Mouse (Mus musculus): ENCODE measurements around the gene H2al1d. TPM values are rescaled to one million over a fixed set of nuclear protein-coding genes. Genes with fewer than 3 reads are reported as not detected.
"Not testable (repeated sequence)": the region's sequence is repeated elsewhere in the genome, so short reads cannot be mapped to it uniquely, and the experiment has no call there.

The H2al1d gene
- polyA plus RNA-seq, 1 experiment from 2014 or later = not detected

- H3K9ac ChIP-seq (ENCODE audit: low read length); H3K27me3 ChIP-seq (ENCODE audit: control insufficient read depth, insufficient read depth, low read length); H3K4me3 ChIP-seq (replicated peaks; ENCODE audit: low read length); H3K36me3 ChIP-seq (ENCODE audit: control insufficient read depth, insufficient read depth, low read length); H3K4me2 ChIP-seq (ENCODE audit: low read depth, low read length); H3K4me1 ChIP-seq (ENCODE audit: control insufficient read depth, insufficient read depth, low read length); ATAC-seq (ENCODE audit: insufficient read depth, low FRiP score); H3K27ac ChIP-seq (ENCODE audit: low read length); H3K9me3 ChIP-seq (replicated peaks; ENCODE audit: control insufficient read depth, low read length): not testable (repeated sequence)
- no CpG with 5 or more reads among the region's 3 CpGs for WGBS
These were observed 9.7 kb upstream of the H2al1d start, which contains the start of gene H2al1a for GRCm38 (mm10) chrX:11298957-11299356. Gene H2al1a, plus strand, starts transcription at chrX:11299257.

GRCm38 (mm10) chrX:11302132-11302531 lies 6.5 kb upstream of the H2al1d start, which contains the start of gene H2al1b:
Gene H2al1b, plus strand, starts transcription at chrX:11302432.
- H3K27ac ChIP-seq (ENCODE audit: low read length); H3K4me2 ChIP-seq (ENCODE audit: low read depth, low read length); H3K9me3 ChIP-seq (replicated peaks; ENCODE audit: control insufficient read depth, low read length); ATAC-seq (ENCODE audit: insufficient read depth, low FRiP score); H3K4me3 ChIP-seq (replicated peaks; ENCODE audit: low read length); H3K4me1 ChIP-seq (ENCODE audit: control insufficient read depth, insufficient read depth, low read length); H3K9ac ChIP-seq (ENCODE audit: low read length); H3K27me3 ChIP-seq (ENCODE audit: control insufficient read depth, insufficient read depth, low read length); H3K36me3 ChIP-seq (ENCODE audit: control insufficient read depth, insufficient read depth, low read length): not testable (repeated sequence)
- 81% methylated on average over 1 of the region's 3 CpGs for WGBS

- H3K27ac ChIP-seq (ENCODE audit: low read length); H3K4me1 ChIP-seq (ENCODE audit: control insufficient read depth, insufficient read depth, low read length); H3K27me3 ChIP-seq (ENCODE audit: control insufficient read depth, insufficient read depth, low read length); H3K36me3 ChIP-seq (ENCODE audit: control insufficient read depth, insufficient read depth, low read length); H3K4me3 ChIP-seq (replicated peaks; ENCODE audit: low read length); ATAC-seq (ENCODE audit: insufficient read depth, low FRiP score); H3K9me3 ChIP-seq (replicated peaks; ENCODE audit: control insufficient read depth, low read length); H3K4me2 ChIP-seq (ENCODE audit: low read depth, low read length); H3K9ac ChIP-seq (ENCODE audit: low read length): not testable (repeated sequence)
- WGBS = 82% methylated on average over 1 of the region's 6 CpGs
These were observed 3.3 kb upstream of the H2al1d start, which contains the start of gene H2al1c for GRCm38 (mm10) chrX:11305355-11305754. Gene H2al1c, plus strand, starts transcription at chrX:11305655.

GRCm38 (mm10) chrX:11311634-11312033 lies 3.0 kb downstream of the H2al1d start, which contains the start of gene H2al1e:
Gene H2al1e, plus strand, starts transcription at chrX:11311934.
- H3K9ac ChIP-seq (ENCODE audit: low read length); H3K36me3 ChIP-seq (ENCODE audit: control insufficient read depth, insufficient read depth, low read length); H3K27me3 ChIP-seq (ENCODE audit: control insufficient read depth, insufficient read depth, low read length); H3K4me2 ChIP-seq (ENCODE audit: low read depth, low read length); H3K27ac ChIP-seq (ENCODE audit: low read length); H3K4me3 ChIP-seq (replicated peaks; ENCODE audit: low read length); H3K4me1 ChIP-seq (ENCODE audit: control insufficient read depth, insufficient read depth, low read length); H3K9me3 ChIP-seq (replicated peaks; ENCODE audit: control insufficient read depth, low read length); ATAC-seq (ENCODE audit: insufficient read depth, low FRiP score): not testable (repeated sequence)
- no CpG with 5 or more reads among the region's 3 CpGs for WGBS

GRCm38 (mm10) chrX:11314858-11315257 lies 6.2 kb downstream of the H2al1d start, which contains the start of gene H2al1f:
Gene H2al1f, plus strand, starts transcription at chrX:11315158.
- WGBS = no CpG with 5 or more reads among the region's 6 CpGs
- not testable (repeated sequence) for H3K9ac ChIP-seq (ENCODE audit: low read length); H3K9me3 ChIP-seq (replicated peaks; ENCODE audit: control insufficient read depth, low read length); H3K4me3 ChIP-seq (replicated peaks; ENCODE audit: low read length); H3K4me1 ChIP-seq (ENCODE audit: control insufficient read depth, insufficient read depth, low read length); ATAC-seq (ENCODE audit: insufficient read depth, low FRiP score); H3K27me3 ChIP-seq (ENCODE audit: control insufficient read depth, insufficient read depth, low read length); H3K4me2 ChIP-seq (ENCODE audit: low read depth, low read length); H3K27ac ChIP-seq (ENCODE audit: low read length); H3K36me3 ChIP-seq (ENCODE audit: control insufficient read depth, insufficient read depth, low read length)

GRCm38 (mm10) chrX:11317956-11318355 lies 9.3 kb downstream of the H2al1d start, which contains the start of gene H2al1g:
Gene H2al1g, plus strand, starts transcription at chrX:11318256.
- not testable (repeated sequence) for H3K4me1 ChIP-seq (ENCODE audit: control insufficient read depth, insufficient read depth, low read length); H3K27ac ChIP-seq (ENCODE audit: low read length); H3K4me2 ChIP-seq (ENCODE audit: low read depth, low read length); H3K4me3 ChIP-seq (replicated peaks; ENCODE audit: low read length); ATAC-seq (ENCODE audit: insufficient read depth, low FRiP score); H3K36me3 ChIP-seq (ENCODE audit: control insufficient read depth, insufficient read depth, low read length); H3K27me3 ChIP-seq (ENCODE audit: control insufficient read depth, insufficient read depth, low read length); H3K9me3 ChIP-seq (replicated peaks; ENCODE audit: control insufficient read depth, low read length); H3K9ac ChIP-seq (ENCODE audit: low read length)
- WGBS = no CpG with 5 or more reads among the region's 3 CpGs

GRCm38 (mm10) chrX:11321192-11321591 lies 12.6 kb downstream of the H2al1d start, which contains the start of gene H2al1h:
Gene H2al1h, plus strand, starts transcription at chrX:11321492.
- not testable (repeated sequence) for H3K9me3 ChIP-seq (replicated peaks; ENCODE audit: control insufficient read depth, low read length); ATAC-seq (ENCODE audit: insufficient read depth, low FRiP score); H3K27ac ChIP-seq (ENCODE audit: low read length); H3K4me1 ChIP-seq (ENCODE audit: control insufficient read depth, insufficient read depth, low read length); H3K4me3 ChIP-seq (replicated peaks; ENCODE audit: low read length); H3K4me2 ChIP-seq (ENCODE audit: low read depth, low read length); H3K27me3 ChIP-seq (ENCODE audit: control insufficient read depth, insufficient read depth, low read length); H3K36me3 ChIP-seq (ENCODE audit: control insufficient read depth, insufficient read depth, low read length); H3K9ac ChIP-seq (ENCODE audit: low read length)
- no CpG with 5 or more reads among the region's 6 CpGs for WGBS

- H3K27ac ChIP-seq (ENCODE audit: low read length); H3K9me3 ChIP-seq (replicated peaks; ENCODE audit: control insufficient read depth, low read length); H3K4me1 ChIP-seq (ENCODE audit: control insufficient read depth, insufficient read depth, low read length); H3K36me3 ChIP-seq (ENCODE audit: control insufficient read depth, insufficient read depth, low read length); H3K4me2 ChIP-seq (ENCODE audit: low read depth, low read length); H3K4me3 ChIP-seq (replicated peaks; ENCODE audit: low read length); H3K9ac ChIP-seq (ENCODE audit: low read length); ATAC-seq (ENCODE audit: insufficient read depth, low FRiP score); H3K27me3 ChIP-seq (ENCODE audit: control insufficient read depth, insufficient read depth, low read length): not testable (repeated sequence)
- 88% methylated on average over 2 of the region's 5 CpGs for WGBS
These were observed 15.7 kb downstream of the H2al1d start, which contains the start of gene H2al1i for GRCm38 (mm10) chrX:11324359-11324758. Gene H2al1i, plus strand, starts transcription at chrX:11324659.

GRCm38 (mm10) chrX:11327522-11327921 lies 18.9 kb downstream of the H2al1d start, which contains the start of gene H2al1j:
Gene H2al1j, plus strand, starts transcription at chrX:11327822.
- H3K27ac ChIP-seq (ENCODE audit: low read length); H3K4me3 ChIP-seq (replicated peaks; ENCODE audit: low read length); H3K4me2 ChIP-seq (ENCODE audit: low read depth, low read length); H3K9me3 ChIP-seq (replicated peaks; ENCODE audit: control insufficient read depth, low read length); H3K36me3 ChIP-seq (ENCODE audit: control insufficient read depth, insufficient read depth, low read length); H3K4me1 ChIP-seq (ENCODE audit: control insufficient read depth, insufficient read depth, low read length); H3K27me3 ChIP-seq (ENCODE audit: control insufficient read depth, insufficient read depth, low read length); H3K9ac ChIP-seq (ENCODE audit: low read length); ATAC-seq (ENCODE audit: insufficient read depth, low FRiP score): not testable (repeated sequence)
- WGBS = 89% methylated on average over 2 of the region's 2 CpGs
